Mouse (Mus musculus) layer of hippocampus, adult 9-11 months (tissue): ENCODE measurements at regions not wholly inside any gene's neighbourhood (a gene's known extent, or its start where the extent isn't known, plus 50 kb on each side); places are given as distances from the start of the nearest gene placed in this dataset.

Source experiments
- DNase-seq: peaks from one replicate; pipeline ENCODE4 v3.0.0; 2022

DNA sequence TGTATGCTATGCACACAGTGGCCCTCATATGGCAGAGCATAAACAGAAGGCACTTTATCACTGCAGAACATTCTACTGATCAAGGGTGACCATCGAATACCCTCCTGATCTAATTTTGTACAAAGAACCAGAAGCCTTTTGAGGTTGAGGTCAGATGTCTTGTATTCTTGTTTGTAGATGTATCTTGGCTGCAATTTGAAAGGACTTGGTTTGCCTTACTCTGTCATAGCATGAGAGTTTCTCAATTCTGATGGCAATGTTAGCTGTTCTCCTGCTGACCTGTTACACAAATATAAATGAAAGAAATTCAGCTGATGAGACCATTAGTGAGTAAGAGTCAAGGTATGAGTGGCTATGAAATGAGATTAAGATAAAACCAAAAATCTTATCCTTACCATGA lies 199.1 kb upstream of the Aldoart1 start:
- DNase-seq: no peak

DNA sequence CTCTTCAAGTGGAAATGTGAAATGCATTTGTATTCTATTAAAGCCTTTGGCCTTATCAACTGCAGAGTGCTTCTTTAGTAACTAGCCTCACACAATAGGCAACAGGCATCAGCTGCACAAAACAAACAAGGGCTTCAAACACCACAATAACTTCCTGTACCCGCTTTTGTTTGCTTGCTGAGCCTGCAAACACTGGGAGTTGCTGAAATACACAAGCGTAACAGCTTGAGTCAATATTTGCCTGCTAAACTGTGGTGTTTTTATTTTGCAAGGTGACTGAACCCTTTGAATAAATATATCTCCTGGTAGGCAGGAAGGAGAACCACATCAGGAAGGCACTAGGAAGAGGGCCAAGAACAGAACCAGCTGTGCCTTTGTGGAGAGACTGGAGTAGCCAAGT lies 195.4 kb upstream of the Aldoart1 start:
- no peak for DNase-seq

DNA sequence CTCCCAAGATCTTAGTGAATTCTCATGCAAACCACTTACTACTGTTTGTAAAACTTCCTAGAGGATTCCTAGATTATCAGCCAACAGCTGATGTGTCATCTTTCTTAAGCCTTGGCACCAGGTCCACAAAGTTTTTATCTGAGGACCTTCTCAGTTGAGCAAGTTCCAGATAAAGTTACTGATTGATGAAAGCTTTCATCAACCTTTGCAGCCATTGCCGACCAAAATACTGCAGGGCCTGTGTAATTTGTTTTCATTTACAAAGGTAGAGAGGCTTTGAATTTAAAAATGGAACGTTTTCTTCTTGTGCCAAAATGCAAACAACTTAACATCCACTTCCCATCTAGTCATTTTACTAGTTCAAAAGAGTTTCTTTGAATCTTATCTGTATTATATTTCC lies 191.9 kb upstream of the Aldoart1 start:
- no peak for DNase-seq

DNA sequence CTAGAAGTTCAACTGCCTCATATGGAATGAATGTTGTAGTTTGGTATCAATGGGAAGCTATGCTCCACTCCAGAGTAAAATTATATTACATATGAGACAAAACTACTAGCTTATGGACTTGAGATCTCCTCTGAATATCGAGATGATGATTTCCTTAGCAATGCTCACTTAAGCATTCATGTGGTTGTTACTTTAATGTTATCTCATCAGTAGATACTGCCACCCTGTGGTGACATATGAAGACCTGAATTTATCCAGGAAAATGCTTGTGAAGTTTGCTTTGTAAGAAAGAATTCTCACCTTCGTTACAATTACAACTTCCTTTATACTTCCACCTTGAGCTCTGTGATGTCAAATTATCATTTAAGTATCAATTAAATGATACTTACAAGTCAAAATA lies 190.2 kb upstream of the Aldoart1 start:
- DNase-seq: peak; percentile 14

DNA sequence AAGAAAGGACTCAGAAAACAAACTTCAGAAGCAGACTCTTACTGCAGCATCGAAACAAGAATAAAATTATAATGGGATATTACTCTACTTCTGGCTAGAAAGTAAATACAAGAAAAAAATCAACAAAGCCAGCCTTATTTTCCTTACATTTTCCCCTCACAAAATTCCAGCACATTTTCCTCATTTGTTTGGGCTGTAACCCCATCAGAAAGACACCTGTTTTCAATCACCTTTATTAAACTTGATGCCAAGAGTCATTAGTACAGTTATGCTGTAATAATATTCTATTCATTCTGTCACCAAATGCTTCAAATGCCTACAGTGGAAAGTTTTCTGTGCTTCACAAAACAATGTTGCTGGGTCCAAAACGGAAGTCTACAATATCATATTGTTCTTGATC lies 189.1 kb upstream of the Aldoart1 start:
- DNase-seq: no peak

DNA sequence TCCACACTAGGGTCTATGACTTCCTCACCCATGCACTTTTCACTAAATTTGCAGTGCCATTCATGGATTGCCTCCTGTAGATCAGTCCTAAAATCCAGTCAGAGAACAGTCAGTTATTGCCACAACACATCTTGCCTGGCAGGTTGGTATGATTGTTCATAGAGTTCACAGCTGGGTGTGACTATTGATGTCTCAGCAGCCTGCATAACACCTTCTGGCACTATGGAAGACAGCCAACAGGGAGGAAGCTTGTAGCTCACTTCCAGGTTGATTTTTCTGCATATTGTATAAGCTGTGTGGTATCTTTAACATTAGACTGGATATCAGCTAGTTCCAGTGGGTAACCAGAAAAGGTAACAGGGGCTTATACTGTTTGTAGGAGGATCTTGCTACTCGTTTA lies 145.3 kb upstream of the Aldoart1 start:
- no peak for DNase-seq

DNA sequence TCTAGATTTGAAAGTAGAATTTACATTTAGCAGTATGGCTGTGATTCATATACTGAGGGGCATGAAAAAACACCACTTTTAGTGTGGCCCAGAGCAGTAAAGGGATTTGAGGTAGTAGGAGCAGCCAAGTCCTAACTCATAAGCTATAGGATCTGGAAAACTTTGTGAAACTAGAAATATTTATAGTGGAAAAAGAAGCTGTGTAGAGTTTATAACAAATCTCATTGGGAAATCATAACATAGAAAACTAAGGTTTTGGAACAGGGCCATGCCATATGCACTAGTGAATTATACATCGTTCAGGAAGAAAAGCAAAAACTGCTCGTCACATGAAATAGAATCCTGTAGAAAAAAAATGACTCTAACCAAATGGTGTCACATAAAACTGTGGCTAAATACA lies 143.7 kb upstream of the Aldoart1 start:
- DNase-seq: no peak

DNA sequence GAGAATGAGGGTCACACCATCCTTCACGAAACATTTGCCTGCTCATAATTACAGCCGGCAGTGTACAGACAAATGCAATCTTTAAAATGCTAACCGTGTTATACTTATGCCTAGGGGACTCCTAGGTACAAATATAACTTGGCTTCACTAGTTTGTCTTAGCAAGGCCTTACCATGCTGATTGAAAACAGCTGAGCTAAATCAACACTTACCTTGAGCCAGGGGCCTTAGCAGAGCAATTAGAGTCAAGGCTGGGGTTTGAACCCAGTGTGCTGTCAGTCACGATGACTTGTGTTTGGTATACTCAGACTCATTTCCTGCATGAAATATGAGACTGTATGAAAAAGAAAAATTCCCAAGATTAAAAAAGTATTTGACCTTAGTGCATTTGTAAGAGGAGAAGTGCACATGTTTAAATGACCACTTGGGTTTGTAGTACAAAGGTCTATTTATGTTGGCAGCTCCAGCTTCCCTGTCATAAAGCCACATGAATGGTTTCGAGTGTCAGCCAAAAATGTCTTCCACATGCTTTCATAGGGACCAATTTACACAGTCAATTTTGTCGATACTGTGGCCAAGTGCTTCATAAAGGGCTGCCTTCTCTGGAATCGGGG lies 94.0 kb upstream of the Aldoart1 start:
- no peak for DNase-seq

DNA sequence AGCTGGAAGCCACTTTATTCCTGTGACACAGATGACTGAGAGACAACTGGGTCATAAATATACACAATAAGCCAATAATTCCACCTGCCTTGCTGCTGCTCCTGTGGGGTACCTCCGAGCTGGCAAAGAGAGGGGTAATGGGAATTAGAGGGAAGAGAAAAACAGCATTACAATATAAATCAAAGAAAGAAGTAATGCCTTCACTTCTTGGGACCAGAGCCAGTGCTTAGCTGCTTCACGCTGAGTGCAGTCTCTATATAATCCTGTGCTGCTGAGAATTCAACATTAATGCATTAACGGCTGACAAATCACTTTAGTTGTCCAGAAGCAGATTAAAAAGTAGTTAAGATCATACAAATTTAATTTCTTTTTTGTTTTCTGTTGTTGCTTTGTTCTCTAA lies 71.0 kb upstream of the Aldoart1 start:
- no peak for DNase-seq

DNA sequence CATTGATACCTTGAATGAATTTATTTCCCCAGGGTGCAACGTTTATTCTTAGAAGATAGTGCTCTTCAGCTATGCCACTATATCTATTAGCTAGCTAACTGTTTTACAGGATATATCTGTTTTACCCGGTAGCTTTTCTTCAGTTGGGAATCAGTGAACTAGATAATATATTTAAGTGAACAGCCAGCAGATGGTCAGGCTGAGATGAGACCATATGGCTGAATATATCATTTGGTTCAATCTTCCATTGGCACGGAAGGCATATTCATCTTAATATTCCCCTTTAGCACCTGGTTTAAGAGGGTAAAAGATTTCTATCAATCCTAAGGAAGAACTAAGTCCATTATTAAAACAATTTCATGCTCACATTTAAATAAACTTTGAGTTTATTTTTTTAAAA lies 62.6 kb upstream of the Aldoart1 start:
- DNase-seq: no peak
